Mouse (Mus musculus) forebrain, postnatal 0 days (tissue): Measurements from ENCODE around the gene Wfdc3. TPM values are rescaled to one million over a fixed set of nuclear protein-coding genes. Genes with fewer than 3 reads are reported as not detected.

Experiments used
- ATAC-seq: fragments of 200-750 bp; cut with Nextera tagmentation; 2 replicates; pipeline ENCODE4 v1.8.0; 2017; ENCODE audit warnings: mild to moderate bottlenecking, moderate library complexity
- DNase-seq: peaks from one replicate; pipeline ENCODE4 v3.0.0-alpha.2; 2015
- H3K27ac ChIP-seq: fragments of 300-500 bp; sonication (generic); 2 replicates; pipeline ENCODE4 v1.5.1; 2014; ENCODE audit warnings: low read depth, mild to moderate bottlenecking, antibody characterized with exemption, low read length, moderate library complexity, mixed read lengths
- H3K27me3 ChIP-seq: fragments of 300-500 bp; sonication (generic); 2 replicates; pipeline ENCODE4 v1.6.1; 2014; ENCODE audit warnings: mild to moderate bottlenecking, low read length, mixed read lengths; ENCODE audit not compliant: insufficient read depth
- H3K36me3 ChIP-seq: fragments of 300-500 bp; sonication (generic); 2 replicates; pipeline ENCODE4 v1.6.1; 2014; ENCODE audit warnings: mild to moderate bottlenecking, moderate library complexity; ENCODE audit not compliant: insufficient read depth
- H3K4me1 ChIP-seq: fragments of 300-500 bp; sonication (generic); 2 replicates; pipeline ENCODE4 v1.6.1; 2014; ENCODE audit warnings: antibody characterized with exemption; ENCODE audit not compliant: insufficient read depth
- H3K4me2 ChIP-seq: fragments of 300-500 bp; sonication (generic); 2 replicates; pipeline ENCODE4 v1.6.1; 2014; ENCODE audit warnings: low read depth, mild to moderate bottlenecking, moderate library complexity
- H3K4me3 ChIP-seq: fragments of 300-500 bp; sonication (generic); 2 replicates; pipeline ENCODE4 v1.5.1; 2014; ENCODE audit warnings: low read depth, low read length, mixed read lengths
- H3K9ac ChIP-seq: fragments of 300-500 bp; sonication (generic); 2 replicates; pipeline ENCODE4 v1.6.1; 2014; ENCODE audit warnings: mild to moderate bottlenecking
- H3K9me3 ChIP-seq: fragments of 300-500 bp; sonication (generic); 2 replicates; pipeline ENCODE4 v1.6.1; 2016; ENCODE audit warnings: low read length
- CTCF ChIP-seq: sonication (generic); IDR thresholded peaks from 2 replicates; pipeline ENCODE4 v1.5.1; 2016; ENCODE audit warnings: antibody characterized with exemption, control low read depth, low read depth
- WGBS: fragments of 180-500 bp; shearing (Covaris S2); extraction: QIAGEN DNeasy Blood & Tissue Kit; methylation state at CpG from one replicate; pipeline ENCODE4 v1.1.7; 2014; 5-methylcytosine and 5-hydroxymethylcytosine counted together
- polyA plus RNA-seq: library from polyadenylated mRNA; unstranded; fragments of >200 nt; fragmentation: Nextera tagmentation; extraction: Ambion mirVana; gene quantifications from 2 replicates; pipeline ENCODE4 v1.2.1, GENCODE M21; 2015
- total RNA-seq: library from RNA; depleted of rRNA; stranded (reverse); fragments of >200 nt; gene quantifications from 2 replicates; pipeline ENCODE4 v1.2.3, GENCODE M21; 2014; rRNA removed

Wfdc3 gene
- total RNA-seq (0.54 and 0.81 TPM in 2 replicates), polyA plus RNA-seq (0.89 and 1.1 TPM in 2 replicates)

DNA sequence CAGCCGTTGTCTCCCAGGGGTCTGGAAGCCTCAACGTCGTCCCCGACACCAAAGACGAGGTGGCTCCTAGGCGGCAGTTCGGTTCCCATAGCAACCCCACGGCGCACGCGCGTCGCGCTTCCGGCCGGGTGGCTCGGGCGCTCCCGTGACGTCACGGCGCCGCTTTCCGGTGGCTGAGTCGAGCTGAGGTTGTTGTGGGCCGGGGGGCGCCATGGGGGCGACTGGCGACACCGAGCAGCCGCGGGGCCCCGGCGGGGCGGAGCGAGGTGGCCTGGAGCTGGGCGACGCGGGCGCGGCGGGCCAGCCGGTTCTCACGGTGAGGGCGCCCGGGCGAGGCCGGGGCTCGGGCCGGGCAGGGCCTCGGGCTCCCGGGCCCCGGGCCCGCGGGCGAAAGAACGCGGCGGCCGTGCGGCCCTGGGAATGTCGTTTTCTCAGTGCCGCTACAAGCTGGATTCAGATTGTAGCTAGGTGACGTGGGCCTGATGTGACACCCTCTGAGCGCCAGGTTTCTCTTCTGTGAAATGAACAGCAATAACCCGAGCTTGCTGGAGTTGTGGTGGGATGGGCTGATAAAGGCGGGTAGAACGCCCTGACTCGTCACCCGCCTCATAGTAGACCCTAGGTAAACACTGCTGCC is at the start of gene Wfdc3, which contains the start of gene Dnttip1:
Wfdc3 (minus strand) TSS at position 89 of the 637 bp plus-strand sequence.
Dnttip1 (plus strand) TSS at position 141 of the 637 bp plus-strand sequence.
- Histone ChIP-seq H3K9ac (peak within 1 kb of the TSS; percentile 96), H3K4me2 (peak within 1 kb of the TSS; percentile 88), H3K4me3 (peak within 1 kb of the TSS; percentile 92), H3K4me1 (peaks cover 16% of the 10 kb centered on the region), H3K27me3 (no peaks in the 10 kb centered on the region), H3K36me3 (peaks cover 11% of the 10 kb centered on the region; the same call in 1 of the 2 replicates), H3K9me3 (no peaks in the 10 kb centered on the region), H3K27ac (peak within 1 kb of the TSS; percentile 81)
- DNase-seq = peak; percentile 97
- WGBS = 1% methylated on average over 69 of the region's 70 CpGs
- ATAC-seq = peak; percentile 98
- TF ChIP-seq CTCF = no peak

DNA sequence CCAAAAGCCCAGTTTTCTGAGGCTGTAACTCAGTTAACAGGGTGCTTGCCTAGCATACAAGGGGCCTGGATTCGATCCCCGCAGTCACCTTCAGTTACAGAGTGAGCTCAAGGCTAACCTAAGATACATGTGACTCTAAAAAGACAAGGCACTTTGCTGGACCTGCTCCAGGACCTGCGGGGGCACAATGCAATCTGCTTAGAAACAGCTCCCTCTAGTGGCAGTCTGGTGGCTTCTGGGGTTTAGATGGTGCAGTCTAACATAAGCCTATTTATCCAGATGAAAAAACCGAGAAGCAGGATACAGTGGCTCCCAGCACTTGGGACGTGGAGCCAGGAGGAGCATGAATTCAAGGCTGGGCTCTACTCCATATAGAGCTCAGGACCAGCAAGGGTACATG is 48.6 kb upstream of the Wfdc3 start:
- WGBS = 29% methylated on average over 5 of the region's 5 CpGs
- peak; percentile 57 for ATAC-seq

DNA sequence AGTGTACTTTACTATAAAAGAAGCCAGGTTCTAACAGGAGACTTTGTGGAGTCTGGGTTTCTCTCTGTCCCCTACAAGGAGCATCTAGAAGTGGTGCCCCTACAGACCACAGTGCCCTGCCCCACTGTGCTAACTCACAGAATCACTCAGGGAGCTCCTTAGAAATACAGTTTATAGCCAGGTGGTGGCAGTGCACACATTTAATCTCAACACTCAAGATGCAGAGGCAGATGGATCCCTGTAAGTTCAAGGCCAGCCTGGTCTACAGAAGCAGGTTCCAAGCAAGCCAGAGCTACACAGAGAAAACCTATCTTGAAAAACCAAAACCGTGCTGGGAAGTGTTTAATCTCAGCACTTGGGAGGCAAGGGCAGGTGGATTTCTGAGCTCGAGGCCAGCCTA is 48.0 kb upstream of the Wfdc3 start:
- TF ChIP-seq CTCF = no peak
- peaks cover 62% of the 10 kb centered on the region for H3K36me3 ChIP-seq
- no peak for DNase-seq
- H3K4me2 ChIP-seq = no peak overlapping the region
- WGBS = 98% methylated on average over 2 of the region's 2 CpGs
- no peaks in the 10 kb centered on the region for H3K27me3 ChIP-seq
- H3K27ac ChIP-seq = no peak overlapping the region
- peak; percentile 42; the same call in 1 of the 2 replicates for ATAC-seq
- no peak overlapping the region for H3K4me3 ChIP-seq
- no peak overlapping the region for H3K9ac ChIP-seq
- no peaks in the 10 kb centered on the region for H3K9me3 ChIP-seq
- no peaks in the 10 kb centered on the region for H3K4me1 ChIP-seq

More for the DNA sequence above, 48.6 kb upstream of the Wfdc3 start:
- Histone ChIP-seq H3K36me3 (peaks cover 63% of the 10 kb centered on the region), H3K27ac (no peak overlapping the region), H3K27me3 (no peaks in the 10 kb centered on the region), H3K4me1 (no peaks in the 10 kb centered on the region), H3K9ac (no peak overlapping the region), H3K4me2 (no peak overlapping the region), H3K4me3 (no peak overlapping the region), H3K9me3 (no peaks in the 10 kb centered on the region)
- peak; percentile 88 for DNase-seq
- peak; percentile 87 for TF ChIP-seq CTCF

DNA sequence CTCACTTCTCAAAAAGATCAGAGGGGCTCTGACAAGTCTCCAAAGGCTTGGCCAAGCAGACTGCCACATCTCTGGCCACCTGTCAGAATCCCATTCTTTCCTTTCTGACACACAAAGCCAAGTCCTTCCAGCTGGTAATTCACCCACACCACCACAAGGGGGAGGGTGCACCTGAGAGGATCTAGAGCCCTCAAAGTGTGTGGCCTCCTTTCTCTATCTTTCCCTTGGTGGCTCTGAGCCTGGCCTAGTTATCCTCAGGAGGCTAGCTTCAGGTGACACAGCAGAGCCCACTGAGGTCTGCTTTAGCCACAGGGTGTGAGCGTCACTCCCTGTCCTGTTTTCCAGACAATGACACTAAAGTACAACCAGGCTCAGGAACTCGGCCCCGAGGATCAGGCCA is 47.5 kb upstream of the Wfdc3 start:
- DNase-seq = no peak
- peak; percentile 73 for TF ChIP-seq CTCF
- no peaks in the 10 kb centered on the region for H3K27me3 ChIP-seq
- no peak overlapping the region for H3K9ac ChIP-seq
- H3K36me3 ChIP-seq = peaks cover 62% of the 10 kb centered on the region
- no peaks in the 10 kb centered on the region for H3K9me3 ChIP-seq
- H3K4me1 ChIP-seq = no peaks in the 10 kb centered on the region
- no peak overlapping the region for H3K4me2 ChIP-seq
- H3K4me3 ChIP-seq = no peak overlapping the region
- peak; percentile 15; the same call in 1 of the 2 replicates for ATAC-seq
- 81% methylated on average over 3 of the region's 3 CpGs for WGBS
- H3K27ac ChIP-seq = no peak overlapping the region

DNA sequence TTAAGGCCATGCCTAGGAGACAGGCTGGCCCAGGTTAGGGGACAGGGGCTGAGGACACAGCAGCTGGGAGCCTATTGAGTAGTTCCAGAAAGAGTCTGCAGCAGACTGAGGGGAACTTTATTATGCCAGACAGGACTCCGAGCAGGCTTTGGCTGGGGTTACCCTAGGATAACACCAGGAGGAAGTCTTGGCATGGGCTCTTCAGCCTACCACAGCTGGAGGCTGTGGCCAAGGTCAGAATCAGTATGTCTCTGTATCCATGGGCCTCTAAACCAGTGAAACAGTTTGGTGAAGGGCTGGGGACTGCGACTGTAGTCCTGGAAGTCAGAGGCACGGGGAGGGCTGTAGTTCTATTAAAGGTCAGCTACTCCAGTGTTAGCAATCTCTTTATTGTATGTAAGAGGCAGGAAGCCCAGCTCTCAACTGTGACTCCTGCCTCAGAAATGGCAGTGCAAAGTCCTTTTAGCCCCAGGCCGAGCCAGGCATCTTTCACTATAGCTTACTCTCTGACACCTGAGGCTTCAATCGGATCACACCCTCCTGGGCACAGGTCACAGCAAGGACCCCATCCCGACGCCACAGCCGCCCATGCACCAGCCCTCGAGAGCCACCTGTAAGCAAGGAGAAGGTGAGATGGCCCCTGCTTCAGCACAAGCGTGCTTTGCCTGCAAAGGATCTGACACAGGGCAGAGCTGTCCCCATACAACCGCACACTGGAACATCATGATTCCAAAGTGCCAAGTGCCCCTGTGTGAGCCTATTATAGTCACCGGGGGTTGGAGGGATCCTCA is 46.9 kb upstream of the Wfdc3 start:
- 93% methylated on average over 12 of the region's 12 CpGs for WGBS

DNA sequence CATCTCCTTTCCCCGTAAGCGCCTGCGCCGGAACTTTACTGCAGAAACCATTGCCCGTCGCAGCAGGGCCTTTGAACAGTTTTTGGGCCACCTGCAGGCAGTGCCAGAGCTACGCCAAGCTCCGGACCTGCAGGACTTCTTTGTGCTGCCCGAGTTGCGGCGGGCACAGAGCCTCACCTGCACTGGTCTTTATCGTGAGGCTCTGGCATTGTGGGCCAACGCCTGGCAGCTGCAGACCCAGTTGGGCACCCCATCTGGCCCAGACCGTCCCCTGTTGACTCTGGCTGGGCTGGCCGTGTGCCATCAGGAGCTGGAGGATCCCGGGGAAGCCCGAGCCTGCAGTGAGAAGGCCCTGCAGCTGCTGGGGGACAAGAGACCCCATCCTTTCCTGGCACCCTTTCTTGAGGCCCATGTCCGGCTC is 46.1 kb upstream of the Wfdc3 start:
- no peak for ATAC-seq
- Histone ChIP-seq H3K36me3 (peaks cover 55% of the 10 kb centered on the region), H3K9ac (no peak overlapping the region), H3K27ac (no peak overlapping the region), H3K9me3 (no peaks in the 10 kb centered on the region), H3K4me2 (no peak overlapping the region), H3K27me3 (no peaks in the 10 kb centered on the region), H3K4me3 (no peak overlapping the region), H3K4me1 (no peaks in the 10 kb centered on the region; the same call in 1 of the 2 replicates)
- WGBS = 84% methylated on average over 18 of the region's 18 CpGs
- DNase-seq = no peak
- TF ChIP-seq CTCF = no peak

More for the DNA sequence above, 46.9 kb upstream of the Wfdc3 start:
- Histone ChIP-seq H3K4me1 (no peaks in the 10 kb centered on the region), H3K4me3 (no peak overlapping the region), H3K9ac (no peak overlapping the region), H3K27ac (no peak overlapping the region), H3K27me3 (no peaks in the 10 kb centered on the region), H3K36me3 (peaks cover 58% of the 10 kb centered on the region), H3K4me2 (no peak overlapping the region), H3K9me3 (no peaks in the 10 kb centered on the region)
- ATAC-seq = no peak
- no peak for TF ChIP-seq CTCF
- DNase-seq = no peak

DNA sequence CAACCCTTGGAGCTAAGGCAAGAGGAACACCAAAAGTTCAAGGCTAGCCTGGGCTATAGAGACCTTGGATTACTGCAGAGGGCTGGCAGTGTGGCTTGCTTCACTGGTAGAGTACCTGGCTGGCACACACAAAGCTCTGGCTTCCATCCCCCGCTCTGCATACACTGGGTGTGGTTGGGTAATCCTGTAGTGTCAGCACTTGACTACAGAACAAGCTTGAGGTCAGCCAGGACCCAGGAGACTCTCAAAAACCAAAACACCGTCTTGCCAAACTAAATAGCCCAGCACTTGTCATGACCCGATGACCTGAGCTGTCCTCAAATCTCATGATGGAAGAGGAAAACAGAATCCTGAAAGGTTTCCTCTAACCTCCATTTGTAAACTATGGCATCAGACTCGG is 44.7 kb upstream of the Wfdc3 start:
- no peak for TF ChIP-seq CTCF
- Histone ChIP-seq H3K9me3 (no peaks in the 10 kb centered on the region), H3K36me3 (peaks cover 44% of the 10 kb centered on the region), H3K27me3 (no peaks in the 10 kb centered on the region), H3K9ac (no peak overlapping the region), H3K27ac (no peak overlapping the region), H3K4me1 (no peaks in the 10 kb centered on the region; the same call in 1 of the 2 replicates), H3K4me2 (no peak overlapping the region), H3K4me3 (no peak overlapping the region)
- DNase-seq = no peak
- ATAC-seq = no peak
- 90% methylated on average over 4 of the region's 4 CpGs for WGBS
